Mouse (Mus musculus) gastrocnemius, postnatal 4 days (tissue): ENCODE measurements at regions not wholly inside any gene's neighbourhood (a gene's known extent, or its start where the extent isn't known, plus 50 kb on each side); places are given as distances from the start of the nearest gene placed in this dataset.

Experiments used
- DNase-seq, 2 experiments: peaks; one replicate each; pipeline ENCODE4 v3.0.0; 2021 to 2022; ENCODE audit warnings: low spot score in 2 of 2, mixed read lengths in 2 of 2

- DNase-seq: no peak
These were observed 55.7 kb downstream of the Plk2 start for GRCm38 (mm10) chr13:110450526-110450925.

GRCm38 (mm10) chr13:110452009-110452525, 57.2 kb downstream of the Plk2 start:
- no peak for DNase-seq

- DNase-seq: no peak
These were observed 60.2 kb downstream of the Plk2 start for GRCm38 (mm10) chr13:110455085-110455484.

GRCm38 (mm10) chr13:110455569-110456196, 60.8 kb downstream of the Plk2 start:
- no peak for DNase-seq

GRCm38 (mm10) chr13:110458701-110459100, 63.9 kb downstream of the Plk2 start:
- DNase-seq: no peak

- no peak for DNase-seq
These were observed 66.7 kb downstream of the Plk2 start for GRCm38 (mm10) chr13:110461581-110461980.

- no peak for DNase-seq
These were observed 76.7 kb downstream of the Plk2 start for GRCm38 (mm10) chr13:110471526-110471925.

GRCm38 (mm10) chr13:110477709-110478108, 82.9 kb downstream of the Plk2 start:
- no peak for DNase-seq

- no peak for DNase-seq
These were observed 89.6 kb downstream of the Plk2 start for GRCm38 (mm10) chr13:110484358-110484940.

- DNase-seq: no peak
These were observed 90.7 kb downstream of the Plk2 start for GRCm38 (mm10) chr13:110485515-110485914.

GRCm38 (mm10) chr13:110490166-110490565, 95.3 kb downstream of the Plk2 start:
- no peak for DNase-seq

GRCm38 (mm10) chr13:110492296-110493001, 97.6 kb downstream of the Plk2 start:
- DNase-seq: no peak

GRCm38 (mm10) chr13:110493002-110493552, 98.2 kb downstream of the Plk2 start:
- DNase-seq: no peak

GRCm38 (mm10) chr13:110497461-110497860, 102.6 kb downstream of the Plk2 start:
- no peak for DNase-seq

GRCm38 (mm10) chr13:110507814-110508362, 113.0 kb downstream of the Plk2 start:
- DNase-seq: no peak

GRCm38 (mm10) chr13:110517986-110518385, 123.1 kb downstream of the Plk2 start:
- no peak for DNase-seq

GRCm38 (mm10) chr13:110522974-110523373, 128.1 kb downstream of the Plk2 start:
- DNase-seq: no peak

GRCm38 (mm10) chr13:110527681-110528080, 132.8 kb downstream of the Plk2 start:
- no peak for DNase-seq

- DNase-seq: no peak
These were observed 134.8 kb downstream of the Plk2 start for GRCm38 (mm10) chr13:110529624-110530023.

- no peak for DNase-seq
These were observed 139.5 kb downstream of the Plk2 start for GRCm38 (mm10) chr13:110534320-110534764.

GRCm38 (mm10) chr13:110535785-110536184, 140.9 kb downstream of the Plk2 start:
- DNase-seq: no peak
